Comparison of ENCODE assay signal across 25 mouse cellular contexts in the genomic region with DNA sequence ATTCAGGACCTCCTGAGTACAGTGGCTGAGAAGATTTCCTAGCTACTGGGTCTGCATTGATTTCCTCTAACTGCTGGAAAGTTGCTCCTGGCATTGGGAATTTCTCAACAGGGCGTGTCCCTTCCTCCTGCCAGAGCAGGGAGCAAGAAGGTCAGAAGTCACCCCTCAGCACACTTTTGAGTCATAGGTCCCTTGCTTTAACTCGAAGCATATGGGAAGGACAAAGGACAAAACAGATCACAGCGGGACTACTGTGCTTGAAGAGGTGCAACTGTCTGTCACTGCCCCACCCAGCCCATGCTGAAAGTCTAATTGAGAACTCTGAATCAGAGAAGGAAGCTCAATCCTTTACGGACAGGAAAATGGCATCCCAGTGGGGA.
DNase-seq lines count a peak whose midpoint lies in the region; ATAC-seq and TF ChIP-seq lines count a peak whose summit lies in the region.
"Had no signal": no experiment of that assay in that cellular context is flagged by ENCODE, and none has a peak within 500 bp of the region (broad histone marks: within the 10 kb centered on the region; RNA-seq: fewer than 3 reads in every experiment).

No protein-coding gene starts in this region.

- no peaks in the 10 kb centered on the region for H3K9me3 ChIP-seq in liver, postnatal 0 days (ENCODE audit: low read length)
- H3K9me3 ChIP-seq: embryonic facial prominence, embryonic 10.5 days; hindbrain, embryonic 13.5 days; limb, embryonic 15.5 days; midbrain, embryonic 13.5 days had no signal

- H3K4me1 ChIP-seq in liver, adult 2 months (ENCODE audit: control insufficient read depth, insufficient read depth, low read length) = peaks cover 2% of the 10 kb centered on the region
- H3K4me1 ChIP-seq in liver, postnatal 0 days (ENCODE audit: insufficient read depth) = no peaks in the 10 kb centered on the region; the same call in 1 of the 2 replicates
- H3K4me1 ChIP-seq: hindbrain, embryonic 13.5 days had no signal

- TF ChIP-seq CTCF in liver, adult 2 months (IDR thresholded peaks at IDR 0.05; ENCODE audit: low read depth, low read length) = no peak
- no peak for TF ChIP-seq CTCF in liver, postnatal 0 days (IDR thresholded peaks at IDR 0.05; ENCODE audit: low read depth)

- H3K4me3 ChIP-seq in liver, adult 2 months (ENCODE audit: insufficient read depth, low read depth, low read length) = no peak overlapping the region
- H3K4me3 ChIP-seq in liver, postnatal 0 days (ENCODE audit: low read depth, low read length) = no peak overlapping the region
- H3K4me3 ChIP-seq: embryonic facial prominence, embryonic 10.5 days; heart, adult 2 months; heart, embryonic 13.5 days; hindbrain, embryonic 13.5 days; limb, embryonic 15.5 days; megakaryocyte, embryonic 14.5 days; midbrain, embryonic 13.5 days had no signal

- peak; percentile 25 for DNase-seq in liver, adult 2 months (ENCODE audit: extremely low read depth, low read depth, low spot score)
- DNase-seq in liver, postnatal 0 days = no peak
- DNase-seq in 3T3-L1 (ENCODE audit: low read depth, low spot score) (peak; percentile 68), WW6 (ENCODE audit: low read depth, low spot score) (peak; percentile 38)
- DNase-seq in lung, postnatal 36 days = peak; percentile 51
- DNase-seq in frontal cortex, postnatal 36 days (ENCODE audit: low spot score in 2 of 2) = no peak
- no peak for DNase-seq in ovary, postnatal 10 days (ENCODE audit: low spot score)
- no peak for DNase-seq in c-Kit-positive CD71-positive TER-119-positive erythroid progenitor cells, embryonic 14.5 days (ENCODE audit: low spot score)
- DNase-seq: adrenal gland, postnatal 25 days; cerebellum, adult 9-11 months; gastrocnemius, postnatal 25 days; heart, adult 2 months; heart, postnatal 36 days; kidney, adult 9 months; kidney, postnatal 14 days; left cerebral cortex, postnatal 4 days; retina, postnatal 1 day; thymus, postnatal 25 days had no signal

- no peak overlapping the region for H3K9ac ChIP-seq in liver, adult 2 months (ENCODE audit: low read depth, low read length)
- no peak overlapping the region for H3K9ac ChIP-seq in liver, postnatal 0 days (replicated peaks)
- H3K9ac ChIP-seq: heart, embryonic 13.5 days; hindbrain, embryonic 13.5 days; limb, embryonic 15.5 days; midbrain, embryonic 13.5 days had no signal

- no peaks in the 10 kb centered on the region for H3K79me2 ChIP-seq in liver, adult 2 months (ENCODE audit: control insufficient read depth, insufficient read depth, low read length)

- H3K36me3 ChIP-seq in liver, adult 2 months (ENCODE audit: control insufficient read depth, insufficient read depth, low read length) = no peaks in the 10 kb centered on the region
- no peaks in the 10 kb centered on the region for H3K36me3 ChIP-seq in liver, postnatal 0 days (replicated peaks; ENCODE audit: insufficient read depth, low read length)
- H3K36me3 ChIP-seq: embryonic facial prominence, embryonic 10.5 days; heart, embryonic 13.5 days; hindbrain, embryonic 13.5 days; limb, embryonic 15.5 days; midbrain, embryonic 13.5 days had no signal

- no peak for ATAC-seq in liver, postnatal 0 days
- ATAC-seq: forebrain, embryonic 16.5 days; midbrain, embryonic 13.5 days had no signal

- TF ChIP-seq EP300 in liver, postnatal 0 days (IDR thresholded peaks at IDR 0.05; ENCODE audit: low read depth) = no peak

- no peak overlapping the region for H3K27ac ChIP-seq in liver, adult 2 months (replicated peaks; ENCODE audit: insufficient read depth, low read depth, low read length)
- no peak overlapping the region for H3K27ac ChIP-seq in liver, postnatal 0 days (ENCODE audit: low read depth)
- H3K27ac ChIP-seq: embryonic facial prominence, embryonic 10.5 days; heart, adult 2 months; heart, embryonic 13.5 days; hindbrain, embryonic 13.5 days; limb, embryonic 15.5 days; midbrain, embryonic 13.5 days had no signal

- no peak overlapping the region for H3K4me2 ChIP-seq in liver, postnatal 0 days (ENCODE audit: low read depth, low read length)
- H3K4me2 ChIP-seq: heart, embryonic 13.5 days; hindbrain, embryonic 13.5 days; limb, embryonic 15.5 days; midbrain, embryonic 13.5 days had no signal

- H3K27me3 ChIP-seq in liver, adult 2 months (ENCODE audit: control insufficient read depth, insufficient read depth, low read length) = no peaks in the 10 kb centered on the region
- no peaks in the 10 kb centered on the region for H3K27me3 ChIP-seq in liver, postnatal 0 days (ENCODE audit: insufficient read depth, low read length)

- 57% methylated on average over 4 of the region's 4 CpGs for WGBS in liver, adult 2 months
- WGBS in liver, postnatal 0 days (ENCODE audit: insufficient replicate concordance) = 52% methylated on average over 4 of the region's 4 CpGs

- TF ChIP-seq POLR2A in liver, adult 2 months (IDR thresholded peaks at IDR 0.05; ENCODE audit: extremely low read depth, insufficient read depth, low read length) = no peak

Comparison
In these comparisons a context has a peak if more than half of its experiments do, and no peak if none do; other contexts are left out.
1. DNase-seq: peak in liver, adult 2 months (single experiment), 3T3-L1 (single experiment), WW6 (single experiment) and lung, postnatal 36 days (single experiment); none in liver, postnatal 0 days (single experiment), frontal cortex, postnatal 36 days (0 of 2), ovary, postnatal 10 days (single experiment) and c-Kit-positive CD71-positive TER-119-positive erythroid progenitor cells, embryonic 14.5 days (single experiment).